Mouse (Mus musculus) brain, embryonic 14.5 days (tissue): ENCODE data around the gene Polr2m. TPM values are rescaled to one million over a fixed set of nuclear protein-coding genes. Genes with fewer than 3 reads are reported as not detected.

Experiments
- DNase-seq: peaks from one replicate; pipeline ENCODE4 v3.0.0-alpha.2; 2011; ENCODE audit warnings: low read depth
- CTCF ChIP-seq: fragments of 200-500 bp; IDR thresholded peaks from 2 replicates; pipeline ENCODE4 v1.5.1; 2012; ENCODE audit warnings: inconsistent platforms, mild to moderate bottlenecking, moderate library complexity, borderline replicate concordance; ENCODE audit not compliant: insufficient read depth, insufficient read length; ENCODE audit errors: extremely low read depth
- POLR2A ChIP-seq: fragments of 200-500 bp; IDR thresholded peaks from 2 replicates; pipeline ENCODE4 v1.6.1; 2012; ENCODE audit warnings: mild to moderate bottlenecking, inconsistent platforms, borderline replicate concordance; ENCODE audit not compliant: poor library complexity, insufficient read depth, insufficient read length, severe bottlenecking; ENCODE audit errors: extremely low read depth
- polyA plus RNA-seq: library from polyadenylated mRNA; depleted of rRNA; stranded (reverse); fragments of >200 nt; gene quantifications from 2 replicates; pipeline ENCODE4 v1.2.3, GENCODE M21; 2012; rRNA removed

Polr2m gene
- polyA plus RNA-seq: 449 and 467 TPM in 2 replicates

DNA sequence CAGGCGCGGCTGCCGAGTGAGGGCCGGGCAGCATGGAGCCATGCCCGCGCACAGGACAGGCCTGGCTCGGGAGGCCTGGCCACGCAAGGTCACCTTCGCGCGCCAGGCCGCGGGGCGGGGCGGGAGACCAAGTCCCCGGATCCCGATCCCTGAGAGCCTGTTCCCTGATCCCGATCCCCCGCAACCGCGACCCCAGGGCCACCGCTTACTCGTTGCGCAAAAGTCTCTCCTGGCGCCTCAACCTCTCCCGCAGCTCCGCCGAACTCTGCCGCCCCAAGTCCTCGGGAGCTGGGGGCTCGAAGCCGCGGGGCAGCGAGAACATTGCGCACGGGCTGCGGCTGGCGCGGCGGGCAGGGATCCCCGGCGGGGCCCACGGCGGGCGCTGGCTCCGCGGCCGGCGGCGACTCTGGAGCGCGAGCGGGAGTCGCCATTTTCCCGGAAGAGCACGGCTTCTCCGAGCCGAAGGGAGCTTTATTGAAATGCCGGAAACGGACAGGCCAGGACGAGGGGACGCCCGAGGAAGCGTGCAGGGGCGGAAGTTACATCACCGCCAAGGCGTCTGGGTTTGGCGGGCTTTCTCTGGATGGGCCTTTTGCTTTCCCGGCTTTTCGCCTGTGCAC lies at the start of gene Polr2m:
Polr2m (minus strand) TSS at position 461 of the 620 bp plus-strand sequence.
- TF ChIP-seq POLR2A (peak; percentile 83), CTCF (no peak)
- DNase-seq: peak; percentile 98

DNA sequence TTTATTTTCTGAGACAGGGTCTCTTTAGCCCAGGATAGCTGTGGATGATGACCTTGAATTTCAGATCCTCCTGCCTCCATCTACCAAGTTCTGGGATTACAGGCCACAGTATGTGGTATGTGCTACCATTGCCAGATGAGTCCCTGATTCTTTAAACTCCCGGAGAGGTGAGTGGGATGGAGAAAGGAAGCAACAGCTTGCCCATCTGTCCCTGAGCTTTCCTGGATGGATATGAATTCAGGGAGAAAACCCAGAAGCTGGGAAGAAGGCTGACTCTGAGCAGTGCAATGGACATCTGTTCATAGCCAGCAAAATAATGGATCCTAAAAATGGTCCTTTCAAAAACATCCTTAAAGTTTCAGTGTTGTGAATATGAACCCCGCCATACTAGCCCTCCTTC lies 49.3 kb upstream of the Polr2m start:
- DNase-seq: no peak
- TF ChIP-seq CTCF (no peak), POLR2A (no peak)

DNA sequence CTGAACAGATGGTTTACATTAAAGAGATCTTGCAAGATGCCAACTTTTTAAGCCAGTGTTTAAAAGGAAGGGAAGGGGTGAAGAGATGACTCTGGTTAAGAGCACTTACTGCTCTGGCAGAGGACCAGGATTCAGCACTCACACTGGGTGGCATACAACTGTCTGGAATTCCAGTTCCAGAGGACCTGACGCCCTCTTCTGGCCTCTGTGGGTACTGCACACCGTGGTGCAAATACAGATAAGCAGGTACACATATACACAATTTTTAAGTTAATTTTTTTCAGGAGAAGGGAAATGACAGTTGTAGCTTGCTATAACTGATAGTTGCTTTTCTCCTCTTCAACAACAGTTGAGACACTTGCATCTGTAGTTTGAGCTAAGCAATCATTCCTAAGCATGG lies 44.2 kb upstream of the Polr2m start:
- no peak for DNase-seq
- TF ChIP-seq CTCF: peak; percentile 24; the same call in 1 of the 2 replicates
- TF ChIP-seq POLR2A: no peak

- no peak for DNase-seq
- no peak for TF ChIP-seq POLR2A
- TF ChIP-seq CTCF: no peak
These were observed 41.7 kb upstream of the Polr2m start for GRCm38 (mm10) chr9:71527438-71527837.

DNA sequence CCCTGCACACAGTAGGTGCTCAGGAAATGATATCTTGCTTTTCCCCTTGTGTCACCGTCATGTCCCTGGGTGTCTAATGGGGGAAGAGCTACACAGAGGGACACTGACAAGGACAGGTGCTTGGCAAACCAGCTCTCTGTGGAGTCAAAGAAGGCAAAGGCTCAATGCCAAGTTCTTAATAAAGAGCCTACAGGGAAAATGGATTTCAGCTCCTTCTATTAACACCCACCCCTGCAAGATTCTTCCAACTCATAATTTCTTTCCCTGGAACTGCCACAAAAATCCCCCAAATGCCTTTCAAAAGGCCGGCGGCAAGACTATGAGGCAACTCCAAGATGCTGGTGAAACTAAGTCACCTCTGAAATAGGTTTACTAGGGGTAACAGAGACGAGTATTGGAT lies 38.2 kb upstream of the Polr2m start:
- no peak for DNase-seq
- TF ChIP-seq POLR2A (no peak), CTCF (no peak)

- DNase-seq: no peak
- no peak for TF ChIP-seq CTCF
- TF ChIP-seq POLR2A: no peak
These were observed 34.1 kb upstream of the Polr2m start for GRCm38 (mm10) chr9:71519836-71520235.

DNA sequence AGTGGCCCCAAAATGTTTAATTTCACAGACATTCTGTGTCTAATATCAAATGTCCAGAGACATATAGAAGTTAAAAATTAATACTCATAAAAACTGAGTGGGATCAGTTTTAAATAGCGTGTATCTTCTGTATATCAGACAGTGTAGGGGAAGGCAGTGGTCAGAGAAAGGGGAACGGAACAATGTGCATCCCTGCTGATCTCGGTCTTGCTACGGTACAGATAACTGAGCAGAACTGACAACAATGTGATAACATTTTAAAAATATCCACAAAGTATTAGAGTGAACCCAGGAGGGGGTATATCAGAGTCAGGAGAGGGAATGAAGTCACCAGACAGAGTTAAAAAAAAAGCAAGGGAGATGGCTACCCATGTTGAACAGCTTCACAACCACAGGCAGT lies 31.8 kb upstream of the Polr2m start:
- no peak for DNase-seq
- no peak for TF ChIP-seq POLR2A
- no peak for TF ChIP-seq CTCF

DNA sequence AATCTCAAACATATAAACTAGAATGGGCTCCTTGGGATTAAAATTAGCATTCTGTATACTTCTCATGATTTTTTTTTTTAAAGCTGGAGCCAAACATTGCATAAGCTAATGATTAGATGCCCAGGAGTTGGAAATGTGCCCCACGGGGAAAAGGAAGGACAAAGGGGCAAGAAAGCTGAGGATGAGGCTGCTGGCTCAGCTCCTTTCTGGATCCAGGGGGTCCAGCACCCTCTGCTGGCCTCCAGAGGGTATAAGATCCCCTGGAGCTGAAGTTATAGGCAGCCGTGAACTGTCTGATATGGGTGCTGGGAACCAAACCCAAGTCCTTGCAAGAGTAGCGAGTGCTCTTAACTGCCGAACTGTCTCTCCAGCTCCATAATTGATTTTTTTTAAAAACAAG lies 30.1 kb upstream of the Polr2m start:
- TF ChIP-seq CTCF: no peak
- TF ChIP-seq POLR2A: no peak
- no peak for DNase-seq

GRCm38 (mm10) chr9:71513566-71513965 lies 27.8 kb upstream of the Polr2m start:
- TF ChIP-seq CTCF: no peak
- TF ChIP-seq POLR2A: no peak

DNA sequence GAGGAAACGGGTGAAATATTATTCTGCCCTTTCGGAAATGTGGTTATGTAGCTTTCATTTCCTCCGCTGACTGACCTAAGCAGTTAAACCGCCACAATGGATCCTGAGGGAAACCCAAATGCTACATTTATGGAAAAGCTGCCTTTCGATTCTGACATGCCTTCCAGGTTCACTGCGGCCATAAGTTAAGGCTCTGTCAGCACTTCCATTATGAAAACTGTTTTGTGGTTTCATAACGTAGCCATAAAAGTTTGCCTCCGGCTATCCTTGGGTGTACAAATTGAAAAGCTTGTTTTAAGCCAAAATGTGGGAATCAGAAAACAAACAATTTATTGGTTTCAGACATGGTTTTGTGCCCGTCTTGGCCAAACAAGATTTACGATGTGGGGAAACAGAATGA lies 27.2 kb upstream of the Polr2m start:
- DNase-seq: no peak

More at GRCm38 (mm10) chr9:71513566-71513965, 27.8 kb upstream of the Polr2m start:
- no peak for DNase-seq

GRCm38 (mm10) chr9:71498391-71499182 lies 12.9 kb upstream of the Polr2m start:
- no peak for TF ChIP-seq POLR2A
- no peak for TF ChIP-seq CTCF
- no peak for DNase-seq

More for the DNA sequence above, 27.2 kb upstream of the Polr2m start:
- no peak for TF ChIP-seq CTCF
- TF ChIP-seq POLR2A: no peak

- no peak for DNase-seq
- no peak for TF ChIP-seq POLR2A
- TF ChIP-seq CTCF: no peak
These were observed 10.9 kb upstream of the Polr2m start for GRCm38 (mm10) chr9:71496637-71497036.

GRCm38 (mm10) chr9:71493771-71494170 lies 8.0 kb upstream of the Polr2m start:
- TF ChIP-seq POLR2A (no peak), CTCF (no peak)

More at GRCm38 (mm10) chr9:71493771-71494170, 8.0 kb upstream of the Polr2m start:
- DNase-seq: no peak
